Mouse (Mus musculus) liver, embryonic 14.5 days (tissue): ENCODE measurements around the gene Xylb. TPM values are rescaled to one million over a fixed set of nuclear protein-coding genes. Genes with fewer than 3 reads are reported as not detected.
A peak's percentile ranks its signal among the peaks of the same experiment; 100 is the strongest.

ENCODE experiments used
- ATAC-seq: fragments of 200-750 bp; cut with Nextera tagmentation; 2 replicates; pipeline ENCODE4 v1.8.0; 2017; ENCODE audit warnings: moderate number of reproducible peaks, mild to moderate bottlenecking, moderate library complexity; ENCODE audit not compliant: insufficient read depth
- DNase-seq, 3 experiments: peaks; one replicate each; pipeline ENCODE4 v3.0.0-alpha.2; 2012 to 2013; ENCODE audit warnings: low read depth in 3 of 3, low spot score in 3 of 3
- H3K27ac ChIP-seq: fragments of 300-500 bp; sonication (generic); 2 replicates; pipeline ENCODE4 v1.5.1; 2014; ENCODE audit warnings: moderate library complexity, mild to moderate bottlenecking, control low read depth, inconsistent platforms
- H3K27me3 ChIP-seq: fragments of 300-500 bp; sonication (generic); 2 replicates; pipeline ENCODE4 v1.6.1; 2014; ENCODE audit warnings: mild to moderate bottlenecking, low read length, moderate library complexity; ENCODE audit not compliant: control insufficient read depth, insufficient read depth
- H3K36me3 ChIP-seq: fragments of 300-500 bp; sonication (generic); replicated peaks from 2 replicates; pipeline ENCODE4 v1.6.1; 2014; ENCODE audit warnings: low read depth; ENCODE audit not compliant: control insufficient read depth, insufficient read depth
- H3K4me1 ChIP-seq, 2 experiments: fragments of 200-500 bp in 1 of 2; fragments of 300-500 bp in 1 of 2; sonication (generic) in 1 of 2; replicated peaks; 2 replicates each; pipeline ENCODE4 v1.6.1; 2012 to 2014; ENCODE audit warnings: antibody characterized with exemption in 1 of 2, inconsistent platforms in 1 of 2, low read length in 1 of 2; ENCODE audit not compliant: control insufficient read depth in 2 of 2, insufficient read depth in 2 of 2
- H3K4me2 ChIP-seq: fragments of 300-500 bp; sonication (generic); 2 replicates; pipeline ENCODE4 v1.6.1; 2014; ENCODE audit warnings: low read depth, mild to moderate bottlenecking, control low read depth, moderate library complexity
- H3K4me3 ChIP-seq, 2 experiments: fragments of 200-500 bp in 1 of 2; fragments of 300-500 bp in 1 of 2; sonication (generic) in 1 of 2; 2 replicates each; pipeline ENCODE4 v1.5.1; 2012 to 2014; ENCODE audit warnings: low read depth in 2 of 2, low read length in 2 of 2, mild to moderate bottlenecking in 2 of 2, control low read depth in 1 of 2, inconsistent platforms in 1 of 2, moderate library complexity in 1 of 2; ENCODE audit not compliant: insufficient read depth in 1 of 2
- H3K9ac ChIP-seq: fragments of 300-500 bp; sonication (generic); replicated peaks from 2 replicates; pipeline ENCODE4 v1.6.1; 2014; ENCODE audit warnings: mild to moderate bottlenecking, control low read depth, moderate library complexity
- H3K9me3 ChIP-seq: fragments of 300-500 bp; sonication (generic); 2 replicates; pipeline ENCODE4 v1.6.1; 2016; ENCODE audit warnings: low read length, mixed read lengths; ENCODE audit not compliant: control insufficient read depth
- CTCF ChIP-seq: IDR thresholded peaks from 2 replicates; pipeline ENCODE4 v1.5.1; 2016; ENCODE audit warnings: antibody characterized with exemption, low read depth, control low read depth
- EP300 ChIP-seq: IDR thresholded peaks from 2 replicates; pipeline ENCODE4 v1.6.1; 2016; ENCODE audit warnings: antibody characterized with exemption, low read depth
- WGBS: fragments of 180-500 bp; shearing (Covaris S2); extraction: QIAGEN DNeasy Blood & Tissue Kit; methylation state at CpG from one replicate; pipeline ENCODE4 v1.1.7; 2014; ENCODE audit not compliant: insufficient replicate concordance; 5-methylcytosine and 5-hydroxymethylcytosine counted together
- polyA plus RNA-seq, 2 experiments: library from polyadenylated mRNA; depleted of rRNA in 1 of 2; stranded (reverse) in 1 of 2; unstranded in 1 of 2; fragments of >200 nt; fragmentation: Nextera tagmentation in 1 of 2; extraction: Ambion mirVana in 1 of 2; gene quantifications; 2 replicates each; pipeline versions ENCODE4 v1.2.1 to v1.2.3; 2012 to 2014

Gene Xylb
- polyA plus RNA-seq, 2 experiments = 2.4 to 4.8 TPM

DNA sequence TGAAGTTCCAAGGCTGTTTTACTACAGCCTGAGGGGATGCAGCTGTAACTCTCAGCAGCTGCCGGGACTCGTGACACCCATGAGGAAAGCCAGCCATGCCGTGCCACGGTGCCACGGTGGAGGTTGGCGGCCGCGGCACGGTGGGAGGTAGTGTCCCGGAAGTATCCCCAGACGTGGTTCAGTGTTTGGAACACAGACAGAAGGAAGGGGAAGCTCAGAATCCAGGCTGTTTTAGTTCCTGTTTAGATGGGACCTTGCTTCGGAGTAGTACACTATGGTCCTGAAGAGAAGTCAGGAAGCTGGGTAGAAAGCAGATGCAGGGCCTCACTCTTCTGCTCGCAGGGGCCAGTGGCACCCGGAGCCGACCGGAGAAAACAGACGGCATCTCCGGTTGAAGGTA is 60.8 kb downstream of the Xylb start:
- ATAC-seq (no peak), DNase-seq (no peak)
- Histone ChIP-seq H3K36me3 (no peaks in the 10 kb centered on the region), H3K9me3 (no peaks in the 10 kb centered on the region; the same call in 1 of the 2 replicates), H3K27ac (no peak overlapping the region), H3K4me1 (no peaks in the 10 kb centered on the region), H3K9ac (no peak overlapping the region), H3K4me2 (no peak overlapping the region), H3K27me3 (no peaks in the 10 kb centered on the region), H3K4me3 (no peak overlapping the region)
- 61% methylated on average over 18 of the region's 18 CpGs for WGBS
- TF ChIP-seq EP300 (no peak), CTCF (no peak)

DNA sequence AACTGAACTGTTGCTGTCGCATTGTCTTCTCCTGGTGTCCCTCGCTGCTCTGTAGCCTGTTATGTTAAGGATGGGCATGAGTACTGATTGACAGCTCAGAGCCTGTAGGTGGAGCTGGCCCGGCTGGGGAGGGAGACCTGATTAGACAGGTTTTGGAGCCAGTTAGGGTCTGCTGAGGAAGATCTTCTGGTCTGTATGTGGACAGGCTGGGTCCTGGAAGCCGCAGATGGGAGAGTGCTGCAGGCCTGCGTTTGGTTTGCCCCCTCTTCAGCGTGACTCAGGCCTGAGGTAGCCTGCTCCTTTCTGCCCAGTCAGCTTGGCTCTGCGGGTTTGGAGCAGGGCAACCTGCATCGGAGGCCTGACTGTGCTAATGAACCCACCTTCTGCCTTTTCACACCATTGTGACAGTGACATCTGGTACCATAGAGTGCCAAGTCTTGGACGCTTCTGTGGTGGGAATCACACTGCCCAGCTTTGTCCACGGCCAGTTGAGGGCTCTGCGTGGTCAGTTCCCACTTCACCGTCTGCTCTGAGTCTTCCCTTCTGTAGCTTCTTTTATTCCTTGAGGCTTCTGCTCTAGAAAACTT is 62.8 kb downstream of the Xylb start:
- no peaks in the 10 kb centered on the region for H3K9me3 ChIP-seq
- DNase-seq (no peak), ATAC-seq (no peak)
- no peak overlapping the region for H3K27ac ChIP-seq
- WGBS = 68% methylated on average over 12 of the region's 12 CpGs
- H3K4me1 ChIP-seq = peaks cover 0 to 2% of the 10 kb centered on the region in 2 experiments; a peak in 2 of 4 replicates
- no peaks in the 10 kb centered on the region for H3K27me3 ChIP-seq
- H3K4me3 ChIP-seq = no peak overlapping the region
- H3K4me2 ChIP-seq = no peak overlapping the region
- no peaks in the 10 kb centered on the region for H3K36me3 ChIP-seq
- no peak overlapping the region for H3K9ac ChIP-seq
- TF ChIP-seq EP300 (no peak), CTCF (no peak)

GRCm38 (mm10) chr9:119425217-119425975 is 68.2 kb downstream of the Xylb start:
- TF ChIP-seq CTCF (no peak), EP300 (no peak)
- DNase-seq = no peak
- H3K4me2 ChIP-seq = no peak overlapping the region
- no peak overlapping the region for H3K27ac ChIP-seq
- no peaks in the 10 kb centered on the region for H3K9me3 ChIP-seq
- H3K4me3 ChIP-seq = no peak overlapping the region
- ATAC-seq = 0 out of 2 replicates have a peak, but pooled peaks have one; percentile 29
- H3K27me3 ChIP-seq = no peaks in the 10 kb centered on the region
- no peak overlapping the region for H3K9ac ChIP-seq
- no peaks in the 10 kb centered on the region for H3K36me3 ChIP-seq
- peaks cover 0 to 8% of the 10 kb centered on the region in 2 experiments; a peak in 2 of 4 replicates for H3K4me1 ChIP-seq
- WGBS = 35% methylated on average over 7 of the region's 7 CpGs

DNA sequence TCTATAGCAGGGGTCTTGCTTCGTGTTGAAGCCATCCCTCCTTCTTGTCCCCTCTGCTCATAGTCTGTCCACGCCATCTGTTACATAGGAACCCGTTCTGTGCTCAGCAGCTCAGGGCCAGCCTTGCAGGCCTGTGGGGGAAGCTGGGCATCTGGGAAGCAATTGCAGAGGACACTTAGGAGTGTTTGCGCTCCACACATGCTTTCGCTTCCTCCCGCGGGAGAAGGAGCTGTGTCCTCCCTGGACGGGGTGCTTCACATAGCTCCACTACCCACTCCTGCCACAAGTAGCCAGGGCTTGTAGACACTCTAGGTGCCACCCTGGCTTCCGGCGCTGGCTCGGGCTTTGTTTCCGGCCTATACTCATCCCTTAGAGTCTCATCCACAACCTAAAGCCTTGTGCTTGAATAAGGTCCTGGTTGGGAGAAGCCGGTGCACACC is 68.8 kb downstream of the Xylb start:
- DNase-seq = no peak
- Histone ChIP-seq H3K36me3 (no peaks in the 10 kb centered on the region), H3K4me3 (no peak overlapping the region), H3K9ac (no peak overlapping the region), H3K27me3 (no peaks in the 10 kb centered on the region), H3K4me1 (peaks cover 0 to 8% of the 10 kb centered on the region in 2 experiments; a peak in 2 of 4 replicates), H3K9me3 (no peaks in the 10 kb centered on the region), H3K27ac (no peak overlapping the region), H3K4me2 (no peak overlapping the region)
- WGBS = 73% methylated on average over 13 of the region's 13 CpGs
- no peak for TF ChIP-seq EP300
- TF ChIP-seq CTCF = no peak
- ATAC-seq = no peak

GRCm38 (mm10) chr9:119426483-119426882 is 69.3 kb downstream of the Xylb start:
- H3K27me3 ChIP-seq = no peaks in the 10 kb centered on the region
- H3K9ac ChIP-seq = no peak overlapping the region
- ATAC-seq (no peak), DNase-seq (no peak)
- 59% methylated on average over 7 of the region's 7 CpGs for WGBS
- H3K4me2 ChIP-seq = no peak overlapping the region
- TF ChIP-seq EP300 (no peak), CTCF (no peak)
- no peaks in the 10 kb centered on the region for H3K36me3 ChIP-seq
- H3K9me3 ChIP-seq = no peaks in the 10 kb centered on the region
- no peak overlapping the region for H3K27ac ChIP-seq
- peaks cover 0 to 8% of the 10 kb centered on the region in 2 experiments; a peak in 2 of 4 replicates for H3K4me1 ChIP-seq
- no peak overlapping the region for H3K4me3 ChIP-seq
